Mouse (Mus musculus) CD8-positive naive resting alpha-beta T cell, adult 2 months (primary cell): Measurements from ENCODE around the gene Gm3043.
"Not testable (repeated sequence)": the region's sequence is repeated elsewhere in the genome, so short reads cannot be mapped to it uniquely, and the experiment has no call there.

ENCODE experiments used
- DNase-seq, 2 experiments: peaks; one replicate each; pipeline ENCODE4 v3.0.0; 2022; ENCODE audit warnings: low read depth in 2 of 2, low spot score in 2 of 2

Gene Gm3043

DNA sequence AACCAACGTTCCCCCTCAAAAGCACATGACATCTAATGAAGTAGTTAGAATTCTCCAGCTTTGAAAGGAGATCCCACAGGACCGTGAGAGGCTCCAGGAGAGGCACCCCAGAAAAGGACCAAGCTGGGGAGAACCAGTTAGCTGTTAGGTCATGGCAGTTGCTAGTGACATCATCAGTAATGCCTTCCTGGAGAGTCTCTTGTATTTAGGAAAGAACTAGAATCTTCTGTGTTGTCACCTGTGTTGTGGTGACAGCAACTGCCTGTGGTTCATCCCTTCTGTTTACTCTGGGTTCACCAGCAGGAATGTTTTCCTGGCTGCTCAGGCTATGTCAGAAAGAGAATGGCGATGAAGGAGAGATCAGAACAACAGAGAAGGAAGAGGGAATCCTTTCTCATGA lies at the start of gene Gm3043:
Gm3043 (plus strand) TSS at position 301 of the 400 bp plus-strand sequence.
- DNase-seq, result not testable (repeated sequence)

DNA sequence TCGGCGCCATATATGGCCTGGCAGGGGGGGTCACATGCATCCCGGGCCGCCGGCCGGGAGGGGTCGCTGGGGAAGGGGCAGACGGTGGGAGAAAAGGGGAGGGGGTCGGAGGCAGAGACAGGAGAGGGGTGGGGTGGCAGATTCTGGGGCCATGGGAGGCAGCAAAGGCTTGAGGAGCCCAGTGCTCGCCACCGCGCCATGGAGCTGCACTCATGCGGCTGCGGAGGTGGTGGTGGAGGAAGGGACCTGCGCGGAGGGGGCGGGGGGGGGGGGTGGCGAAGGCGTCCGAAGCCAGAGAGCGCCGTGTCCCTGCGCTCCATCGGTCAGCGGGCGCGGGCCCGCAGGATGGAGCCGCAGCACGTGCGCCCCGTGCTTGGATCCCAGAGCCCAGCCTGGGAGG lies 36.9 kb upstream of the Gm3043 start, which contains the start of gene Gm3020:
Gm3020 (plus strand) TSS at position 301 of the 400 bp plus-strand sequence.
- DNase-seq, result not testable (repeated sequence)
